Mouse (Mus musculus): ENCODE data around the gene Dag1. TPM values are rescaled to one million over a fixed set of nuclear protein-coding genes. Genes with fewer than 3 reads are reported as not detected.

Gene Dag1
- 79.9 and 82.1 TPM in 2 replicates for polyA plus RNA-seq (2014; fragmentation: Nextera tagmentation; extraction: Ambion mirVana)

GRCm38 (mm10) chr9:108263690-108264190 is at the start of gene Dag1:
Gene Dag1, minus strand, starts transcription at chr9:108263958.
- WGBS, result under 1% methylated on average over 63 of the region's 71 CpGs
- Histone ChIP-seq H3K27me3 (ENCODE audit: control insufficient read depth, insufficient read depth, low read length) (no peaks in the 10 kb centered on the region), H3K9me3 (ENCODE audit: control insufficient read depth, low read depth, low read length) (no peaks in the 10 kb centered on the region), H3K36me3 (ENCODE audit: control insufficient read depth, insufficient read depth, low read length) (no peaks in the 10 kb centered on the region), H3K27ac (ENCODE audit: low read length) (peak within 1 kb of the TSS; percentile 93), H3K4me3 (ENCODE audit: low read depth, low read length) (peak within 1 kb of the TSS; percentile 89), H3K9ac (replicated peaks; ENCODE audit: low read depth, low read length) (peak within 1 kb of the TSS; percentile 87), H3K4me2 (replicated peaks; ENCODE audit: low read depth, low read length) (peak within 1 kb of the TSS; percentile 73), H3K4me1 (ENCODE audit: control insufficient read depth, insufficient read depth, low read length) (peaks cover 24% of the 10 kb centered on the region)
- peak; percentile 95 for ATAC-seq (ENCODE audit: insufficient number of reproducible peaks, insufficient read depth, low FRiP score, low read depth)

- peak overlapping the region; percentile 87 for H3K4me3 ChIP-seq (ENCODE audit: low read depth, low read length)
- no peaks in the 10 kb centered on the region for H3K27me3 ChIP-seq (ENCODE audit: control insufficient read depth, insufficient read depth, low read length)
- peak overlapping the region; percentile 25; the same call in 1 of the 2 replicates for H3K9ac ChIP-seq (replicated peaks; ENCODE audit: low read depth, low read length)
- peaks cover 11% of the 10 kb centered on the region for H3K36me3 ChIP-seq (ENCODE audit: control insufficient read depth, insufficient read depth, low read length)
- peaks cover 29% of the 10 kb centered on the region for H3K4me1 ChIP-seq (ENCODE audit: control insufficient read depth, insufficient read depth, low read length)
- no peaks in the 10 kb centered on the region for H3K9me3 ChIP-seq (ENCODE audit: control insufficient read depth, low read depth, low read length)
- 47% methylated on average over 2 of the region's 2 CpGs for WGBS
- no peak for ATAC-seq (ENCODE audit: insufficient number of reproducible peaks, insufficient read depth, low FRiP score, low read depth)
- peak overlapping the region; percentile 21; the same call in 1 of the 2 replicates for H3K27ac ChIP-seq (ENCODE audit: low read length)
- peak overlapping the region; percentile 86 for H3K4me2 ChIP-seq (replicated peaks; ENCODE audit: low read depth, low read length)
These were observed 44.4 kb upstream of the Dag1 start for GRCm38 (mm10) chr9:108308141-108308540.

GRCm38 (mm10) chr9:108307021-108307807 is 43.5 kb upstream of the Dag1 start:
- Histone ChIP-seq H3K27ac (ENCODE audit: low read length) (peak overlapping the region; percentile 100), H3K4me2 (replicated peaks; ENCODE audit: low read depth, low read length) (peak overlapping the region; percentile 86), H3K4me1 (ENCODE audit: control insufficient read depth, insufficient read depth, low read length) (peaks cover 29% of the 10 kb centered on the region), H3K9ac (replicated peaks; ENCODE audit: low read depth, low read length) (peak overlapping the region; percentile 97), H3K36me3 (ENCODE audit: control insufficient read depth, insufficient read depth, low read length) (peaks cover 19% of the 10 kb centered on the region), H3K27me3 (ENCODE audit: control insufficient read depth, insufficient read depth, low read length) (no peaks in the 10 kb centered on the region), H3K4me3 (ENCODE audit: low read depth, low read length) (peak overlapping the region; percentile 87), H3K9me3 (ENCODE audit: control insufficient read depth, low read depth, low read length) (no peaks in the 10 kb centered on the region)
- 9% methylated on average over 12 of the region's 12 CpGs for WGBS
- ATAC-seq (ENCODE audit: insufficient number of reproducible peaks, insufficient read depth, low FRiP score, low read depth), result no peak

DNA sequence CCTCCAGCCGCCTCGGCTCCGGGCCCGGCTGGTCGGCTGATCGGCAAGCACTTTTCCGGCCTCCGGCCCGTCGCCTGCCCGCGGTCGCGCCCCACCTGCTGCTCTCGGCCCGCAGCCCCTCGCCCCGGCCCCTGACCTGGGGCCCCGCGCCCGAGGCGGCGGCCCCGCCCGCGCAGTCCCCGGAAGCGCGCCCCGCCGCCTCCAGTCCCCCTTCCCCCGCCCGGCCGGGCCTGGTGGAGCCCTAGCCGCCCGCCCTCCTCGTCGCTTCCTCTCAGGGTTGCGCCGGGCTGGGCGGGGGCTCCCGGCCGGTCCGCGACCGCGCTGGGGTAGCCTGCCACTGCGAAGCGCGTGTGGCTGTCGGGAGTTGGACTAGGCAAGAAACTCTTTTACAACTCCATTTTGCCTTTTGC is 42.8 kb upstream of the Dag1 start:
- Histone ChIP-seq H3K36me3 (ENCODE audit: control insufficient read depth, insufficient read depth, low read length) (peaks cover 19% of the 10 kb centered on the region), H3K27ac (ENCODE audit: low read length) (peak overlapping the region; percentile 100), H3K9ac (replicated peaks; ENCODE audit: low read depth, low read length) (peak overlapping the region; percentile 97), H3K27me3 (ENCODE audit: control insufficient read depth, insufficient read depth, low read length) (no peaks in the 10 kb centered on the region), H3K4me1 (ENCODE audit: control insufficient read depth, insufficient read depth, low read length) (peaks cover 29% of the 10 kb centered on the region), H3K4me2 (replicated peaks; ENCODE audit: low read depth, low read length) (peak overlapping the region; percentile 86), H3K4me3 (ENCODE audit: low read depth, low read length) (peak overlapping the region; percentile 87), H3K9me3 (ENCODE audit: control insufficient read depth, low read depth, low read length) (no peaks in the 10 kb centered on the region)
- under 1% methylated on average over 51 of the region's 51 CpGs for WGBS
- ATAC-seq (ENCODE audit: insufficient number of reproducible peaks, insufficient read depth, low FRiP score, low read depth), result peak; percentile 79

- Histone ChIP-seq H3K9ac (replicated peaks; ENCODE audit: low read depth, low read length) (peak within 1 kb of the TSS; percentile 97), H3K36me3 (ENCODE audit: control insufficient read depth, insufficient read depth, low read length) (peaks cover 21% of the 10 kb centered on the region), H3K4me2 (replicated peaks; ENCODE audit: low read depth, low read length) (peak within 1 kb of the TSS; percentile 93), H3K4me3 (ENCODE audit: low read depth, low read length) (peak within 1 kb of the TSS; percentile 87), H3K9me3 (ENCODE audit: control insufficient read depth, low read depth, low read length) (no peaks in the 10 kb centered on the region), H3K27ac (ENCODE audit: low read length) (peak within 1 kb of the TSS; percentile 100), H3K27me3 (ENCODE audit: control insufficient read depth, insufficient read depth, low read length) (no peaks in the 10 kb centered on the region), H3K4me1 (ENCODE audit: control insufficient read depth, insufficient read depth, low read length) (peaks cover 29% of the 10 kb centered on the region)
- WGBS, result under 1% methylated on average over 81 of the region's 81 CpGs
- ATAC-seq (ENCODE audit: insufficient number of reproducible peaks, insufficient read depth, low FRiP score, low read depth), result peak; percentile 94
These were observed 42.1 kb upstream of the Dag1 start, which contains the start of the genes Rhoa and Tcta for GRCm38 (mm10) chr9:108305629-108306520. Gene Rhoa, plus strand, starts transcription at chr9:108306129. Gene Tcta, minus strand, starts transcription at chr9:108306160.

DNA sequence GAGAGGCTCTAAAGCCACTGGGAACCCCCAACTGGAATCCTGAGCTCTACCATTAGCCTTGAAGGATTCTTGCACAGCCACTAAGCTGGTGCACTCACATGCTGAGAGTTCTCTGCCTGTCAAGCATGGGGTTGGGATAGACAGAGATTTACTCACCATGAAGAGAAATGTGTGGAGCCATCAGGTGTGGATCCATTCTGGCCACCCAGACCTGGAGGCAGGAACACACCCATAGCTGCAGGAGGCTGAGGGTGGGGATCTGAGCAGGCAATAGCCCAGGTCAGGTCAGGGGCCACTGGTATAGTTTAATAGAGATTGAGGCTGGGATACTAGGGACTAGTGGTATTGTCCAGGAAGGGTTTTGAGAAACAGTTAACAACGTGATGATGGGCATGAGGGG is 41.4 kb upstream of the Dag1 start:
- Histone ChIP-seq H3K4me1 (ENCODE audit: control insufficient read depth, insufficient read depth, low read length) (peaks cover 26% of the 10 kb centered on the region), H3K36me3 (ENCODE audit: control insufficient read depth, insufficient read depth, low read length) (peaks cover 21% of the 10 kb centered on the region), H3K4me2 (replicated peaks; ENCODE audit: low read depth, low read length) (peak overlapping the region; percentile 93), H3K9me3 (ENCODE audit: control insufficient read depth, low read depth, low read length) (no peaks in the 10 kb centered on the region), H3K9ac (replicated peaks; ENCODE audit: low read depth, low read length) (peak overlapping the region; percentile 60), H3K27me3 (ENCODE audit: control insufficient read depth, insufficient read depth, low read length) (no peaks in the 10 kb centered on the region), H3K4me3 (ENCODE audit: low read depth, low read length) (peak overlapping the region; percentile 87), H3K27ac (ENCODE audit: low read length) (peak overlapping the region; percentile 57; the same call in 1 of the 2 replicates)
- 0% methylated on average over 1 of the region's 1 CpGs for WGBS
- no peak for ATAC-seq (ENCODE audit: insufficient number of reproducible peaks, insufficient read depth, low FRiP score, low read depth)

GRCm38 (mm10) chr9:108304716-108305115 is 41.0 kb upstream of the Dag1 start:
- Histone ChIP-seq H3K4me1 (ENCODE audit: control insufficient read depth, insufficient read depth, low read length) (peaks cover 26% of the 10 kb centered on the region), H3K9ac (replicated peaks; ENCODE audit: low read depth, low read length) (peak overlapping the region; percentile 60; the same call in 1 of the 2 replicates), H3K36me3 (ENCODE audit: control insufficient read depth, insufficient read depth, low read length) (peaks cover 21% of the 10 kb centered on the region), H3K27ac (ENCODE audit: low read length) (no peak overlapping the region), H3K4me3 (ENCODE audit: low read depth, low read length) (peak overlapping the region; percentile 87), H3K4me2 (replicated peaks; ENCODE audit: low read depth, low read length) (peak overlapping the region; percentile 93), H3K9me3 (ENCODE audit: control insufficient read depth, low read depth, low read length) (no peaks in the 10 kb centered on the region), H3K27me3 (ENCODE audit: control insufficient read depth, insufficient read depth, low read length) (no peaks in the 10 kb centered on the region)
- WGBS, result 76% methylated on average over 4 of the region's 4 CpGs
- ATAC-seq (ENCODE audit: insufficient number of reproducible peaks, insufficient read depth, low FRiP score, low read depth), result no peak

GRCm38 (mm10) chr9:108301853-108302252 is 38.1 kb upstream of the Dag1 start:
- H3K9ac ChIP-seq (replicated peaks; ENCODE audit: low read depth, low read length), result no peak overlapping the region
- H3K4me3 ChIP-seq (ENCODE audit: low read depth, low read length), result no peak overlapping the region
- peak overlapping the region; percentile 72; the same call in 1 of the 2 replicates for H3K27ac ChIP-seq (ENCODE audit: low read length)
- H3K36me3 ChIP-seq (ENCODE audit: control insufficient read depth, insufficient read depth, low read length), result peaks cover 21% of the 10 kb centered on the region
- H3K27me3 ChIP-seq (ENCODE audit: control insufficient read depth, insufficient read depth, low read length), result no peaks in the 10 kb centered on the region
- no peak overlapping the region for H3K4me2 ChIP-seq (replicated peaks; ENCODE audit: low read depth, low read length)
- peak; percentile 5; the same call in 1 of the 2 replicates for ATAC-seq (ENCODE audit: insufficient number of reproducible peaks, insufficient read depth, low FRiP score, low read depth)
- H3K9me3 ChIP-seq (ENCODE audit: control insufficient read depth, low read depth, low read length), result no peaks in the 10 kb centered on the region
- H3K4me1 ChIP-seq (ENCODE audit: control insufficient read depth, insufficient read depth, low read length), result peaks cover 6% of the 10 kb centered on the region
- 65% methylated on average over 3 of the region's 3 CpGs for WGBS
